Mouse (Mus musculus) activated CD4-positive, CD25-positive, alpha-beta regulatory T cell (primary cell): ENCODE results near the gene Stkld1. TPM values are rescaled to one million over a fixed set of nuclear protein-coding genes. Genes with fewer than 3 reads are reported as not detected.

Source experiments
- polyA plus RNA-seq, 2 experiments: library from polyadenylated mRNA; unstranded; fragments of 100-300 nt; shearing (Covaris generic); gene quantifications; one replicate each; pipeline ENCODE4 v1.2.1; 2017

Stkld1 gene
- polyA plus RNA-seq = under 1 TPM; 0.60 to 0.61 TPM

GRCm38 (mm10) chr2:26933304-26934055 lies at the start of gene Stkld1, which contains the start of gene Surf4:
Gene Stkld1 (plus strand): TSS chr2:26934047.
Gene Surf4 (minus strand): TSS chr2:26933928.

GRCm38 (mm10) chr2:26902467-26903220 lies 31.2 kb upstream of the Stkld1 start, which contains the start of gene Surf6:
Gene Surf6 (minus strand): TSS chr2:26902879.

GRCm38 (mm10) chr2:26910124-26910993 lies 23.5 kb upstream of the Stkld1 start, which contains the start of the genes Med22 and Rpl7a:
Gene Med22 (minus strand): TSS chr2:26910677.
Gene Rpl7a (plus strand): TSS chr2:26910764.

GRCm38 (mm10) chr2:26915927-26916728 lies 17.7 kb upstream of the Stkld1 start, which contains the start of the genes Surf2 and Surf1:
Gene Surf2 (plus strand): TSS chr2:26916367.
Gene Surf1 (minus strand): TSS chr2:26916530.

GRCm38 (mm10) chr2:26963923-26964723 lies 30.3 kb downstream of the Stkld1 start, which contains the start of gene Rexo4:
Gene Rexo4 (minus strand): TSS chr2:26964386.

GRCm38 (mm10) chr2:26973116-26973515 lies 39.3 kb downstream of the Stkld1 start, which contains the start of gene Adamts13:
Gene Adamts13 (plus strand): TSS chr2:26973416.

Other genes with a start within 250 kb of the Stkld1 start
- gene Abo, start 69.1 kb upstream of the Stkld1 start, polyA plus RNA-seq = not detected
- 10 to 100 TPM; 26.7 to 34.0 TPM for gene Surf6, start 31.2 kb upstream of the Stkld1 start, polyA plus RNA-seq
- 10 to 100 TPM; 21.7 to 24.9 TPM for gene Med22, start 23.4 kb upstream of the Stkld1 start, polyA plus RNA-seq
- gene Rpl7a, start 23.3 kb upstream of the Stkld1 start, polyA plus RNA-seq = 100 to 1,000 TPM; 246 to 349 TPM
- gene Surf2, start 17.7 kb upstream of the Stkld1 start, polyA plus RNA-seq = 10 to 100 TPM; 43.3 to 69.2 TPM
- 100 to 1,000 TPM; 115 to 124 TPM for gene Surf1, start 17.5 kb upstream of the Stkld1 start, polyA plus RNA-seq
- 100 to 1,000 TPM; 132 to 196 TPM for gene Surf4, start 119 bp upstream of the Stkld1 start, polyA plus RNA-seq
- gene Rexo4, start 30.3 kb downstream of the Stkld1 start, polyA plus RNA-seq = 10 to 100 TPM; 64.3 to 65.7 TPM
- gene Adamts13, start 39.4 kb downstream of the Stkld1 start, polyA plus RNA-seq = not detected
- 10 to 100 TPM; 30.6 to 35.5 TPM for gene Cacfd1, start 75.9 kb downstream of the Stkld1 start, polyA plus RNA-seq
- 1 to 10 TPM; 1.0 to 2.5 TPM for gene Slc2a6, start 94.0 kb downstream of the Stkld1 start, polyA plus RNA-seq
- under 1 TPM in 1 of 2 experiments, not detected in 1; 0.23 TPM for gene Mymk, start 138.1 kb downstream of the Stkld1 start, polyA plus RNA-seq
- not detected for gene Adamtsl2, start 145.3 kb downstream of the Stkld1 start, polyA plus RNA-seq
- 1 to 10 TPM in 1 of 2 experiments, under 1 TPM in 1; 0.37 to 1.3 TPM for gene Fam163b, start 208.4 kb downstream of the Stkld1 start, polyA plus RNA-seq
- under 1 TPM in 1 of 2 experiments, not detected in 1; 0.06 TPM for gene Dbh, start 231.2 kb downstream of the Stkld1 start, polyA plus RNA-seq